Mouse (Mus musculus): ENCODE results near the gene Pitpnc1. TPM values are rescaled to one million over a fixed set of nuclear protein-coding genes. Genes with fewer than 3 reads are reported as not detected.

The Pitpnc1 gene
- polyA plus RNA-seq, 1 experiment from 2014 or later, result 5.0 TPM

DNA sequence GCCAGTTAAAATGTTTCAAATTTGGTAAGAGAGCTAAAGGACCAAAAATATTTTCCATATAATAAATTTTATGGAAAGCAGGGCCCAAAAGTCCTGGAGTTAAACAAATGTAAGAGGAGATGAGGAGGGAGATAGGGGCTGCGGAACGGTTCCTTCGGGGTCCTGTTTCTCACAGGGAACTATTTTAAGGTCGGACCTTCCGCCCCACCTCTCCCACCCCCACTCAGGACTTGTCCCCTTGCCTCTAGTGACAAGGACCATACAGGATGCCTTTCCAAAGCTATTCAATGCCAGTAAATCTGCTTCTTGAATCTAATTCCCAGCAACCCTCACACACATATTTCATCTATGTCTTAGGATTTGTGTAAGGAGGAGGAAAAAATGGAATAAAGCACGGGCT, 100.8 kb downstream of the Pitpnc1 start:
- no peaks in the 10 kb centered on the region for H3K9me3 ChIP-seq (ENCODE audit: control insufficient read depth, low read length)
- no peak overlapping the region for H3K4me3 ChIP-seq (ENCODE audit: low read depth, low read length)
- no peak overlapping the region for H3K9ac ChIP-seq (ENCODE audit: low read length)
- H3K27me3 ChIP-seq (ENCODE audit: control insufficient read depth, insufficient read depth, low read length), result no peaks in the 10 kb centered on the region
- no peak for ATAC-seq (ENCODE audit: low FRiP score, low TSS enrichment)
- TF ChIP-seq CTCF (IDR thresholded peaks at IDR 0.05; ENCODE audit: low read depth) (no peak), EP300 (optimal IDR thresholded peaks at IDR 0.05) (no peak)
- no peak overlapping the region for H3K4me2 ChIP-seq (replicated peaks; ENCODE audit: low read depth)
- no peaks in the 10 kb centered on the region for H3K4me1 ChIP-seq (replicated peaks; ENCODE audit: control insufficient read depth, insufficient read depth)
- no peak for DNase-seq (ENCODE audit: low spot score)
- 92% methylated on average over 6 of the region's 6 CpGs for WGBS
- no peaks in the 10 kb centered on the region for H3K36me3 ChIP-seq (ENCODE audit: control insufficient read depth, insufficient read depth, low read length)
- H3K27ac ChIP-seq (replicated peaks), result no peak overlapping the region

DNA sequence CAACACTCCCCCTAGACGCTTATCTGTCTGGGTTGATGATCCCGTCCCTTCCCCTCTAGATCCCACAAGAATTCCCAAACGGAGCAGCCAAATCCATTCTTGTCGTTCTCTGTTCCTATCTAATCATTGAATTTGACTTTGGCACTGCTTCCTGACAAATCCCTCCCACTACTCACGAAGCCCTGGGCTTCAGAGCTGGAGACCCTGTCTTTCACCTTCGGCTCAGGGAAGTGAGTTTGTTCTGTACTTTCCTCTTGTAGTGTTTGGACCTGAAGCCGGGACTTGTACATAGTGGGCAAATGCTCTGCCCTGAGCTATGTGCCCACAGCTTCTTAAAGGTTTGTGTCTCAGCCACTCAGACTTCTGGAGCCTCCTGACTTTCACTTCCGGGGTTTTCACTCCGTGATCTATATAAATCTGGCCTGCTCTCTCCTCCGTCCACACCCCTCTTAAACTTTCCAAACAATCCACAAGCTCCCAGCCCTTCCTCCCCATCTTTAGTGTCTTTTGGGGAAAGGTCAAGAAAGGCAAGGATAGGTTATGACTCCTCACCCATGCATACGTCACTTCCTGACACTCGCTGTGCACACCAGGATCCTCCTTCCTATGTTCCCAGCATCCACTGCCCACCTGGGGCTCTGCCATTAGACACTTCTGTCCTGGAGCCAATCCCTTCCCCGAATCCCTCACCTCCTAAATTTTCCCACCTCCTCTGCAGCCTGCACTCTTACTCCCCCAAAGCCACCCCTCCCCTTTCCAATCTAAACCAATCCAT, 104.4 kb downstream of the Pitpnc1 start:
- no peak overlapping the region for H3K4me3 ChIP-seq (ENCODE audit: low read depth, low read length)
- H3K9me3 ChIP-seq (ENCODE audit: control insufficient read depth, low read length), result no peaks in the 10 kb centered on the region
- no peak overlapping the region for H3K27ac ChIP-seq (replicated peaks)
- WGBS, result 51% methylated on average over 13 of the region's 13 CpGs
- H3K36me3 ChIP-seq (ENCODE audit: control insufficient read depth, insufficient read depth, low read length), result no peaks in the 10 kb centered on the region
- ATAC-seq (ENCODE audit: low FRiP score, low TSS enrichment) (no peak), DNase-seq (ENCODE audit: low spot score) (no peak)
- no peaks in the 10 kb centered on the region for H3K27me3 ChIP-seq (ENCODE audit: control insufficient read depth, insufficient read depth, low read length)
- H3K4me2 ChIP-seq (replicated peaks; ENCODE audit: low read depth), result 0 out of 2 replicates have a peak overlapping the region, but pooled peaks have one; percentile 8
- TF ChIP-seq EP300 (optimal IDR thresholded peaks at IDR 0.05) (no peak), CTCF (IDR thresholded peaks at IDR 0.05; ENCODE audit: low read depth) (no peak)
- H3K9ac ChIP-seq (ENCODE audit: low read length), result no peak overlapping the region
- no peaks in the 10 kb centered on the region for H3K4me1 ChIP-seq (replicated peaks; ENCODE audit: control insufficient read depth, insufficient read depth)

GRCm38 (mm10) chr11:107358695-107359094, 111.8 kb downstream of the Pitpnc1 start:
- DNase-seq (ENCODE audit: low spot score) (no peak), ATAC-seq (ENCODE audit: low FRiP score, low TSS enrichment) (no peak)
- Histone ChIP-seq H3K4me2 (replicated peaks; ENCODE audit: low read depth) (no peak overlapping the region), H3K27me3 (ENCODE audit: control insufficient read depth, insufficient read depth, low read length) (no peaks in the 10 kb centered on the region), H3K4me1 (replicated peaks; ENCODE audit: control insufficient read depth, insufficient read depth) (no peaks in the 10 kb centered on the region), H3K27ac (replicated peaks) (no peak overlapping the region), H3K4me3 (ENCODE audit: low read depth, low read length) (no peak overlapping the region), H3K9ac (ENCODE audit: low read length) (no peak overlapping the region), H3K36me3 (ENCODE audit: control insufficient read depth, insufficient read depth, low read length) (no peaks in the 10 kb centered on the region), H3K9me3 (ENCODE audit: control insufficient read depth, low read length) (no peaks in the 10 kb centered on the region)
- TF ChIP-seq EP300 (optimal IDR thresholded peaks at IDR 0.05) (no peak), CTCF (IDR thresholded peaks at IDR 0.05; ENCODE audit: low read depth) (no peak)
- 66% methylated on average over 5 of the region's 5 CpGs for WGBS

- Histone ChIP-seq H3K36me3 (ENCODE audit: control insufficient read depth, insufficient read depth, low read length) (no peaks in the 10 kb centered on the region), H3K27me3 (ENCODE audit: control insufficient read depth, insufficient read depth, low read length) (no peaks in the 10 kb centered on the region), H3K4me1 (replicated peaks; ENCODE audit: control insufficient read depth, insufficient read depth) (no peaks in the 10 kb centered on the region), H3K27ac (replicated peaks) (no peak overlapping the region), H3K4me2 (replicated peaks; ENCODE audit: low read depth) (no peak overlapping the region), H3K4me3 (ENCODE audit: low read depth, low read length) (no peak overlapping the region), H3K9ac (ENCODE audit: low read length) (no peak overlapping the region), H3K9me3 (ENCODE audit: control insufficient read depth, low read length) (no peaks in the 10 kb centered on the region)
- ATAC-seq (ENCODE audit: low FRiP score, low TSS enrichment), result no peak
- WGBS, result 73% methylated on average over 7 of the region's 7 CpGs
- TF ChIP-seq CTCF (IDR thresholded peaks at IDR 0.05; ENCODE audit: low read depth) (no peak), EP300 (optimal IDR thresholded peaks at IDR 0.05) (no peak)
- no peak for DNase-seq (ENCODE audit: low spot score)
Measured at GRCm38 (mm10) chr11:107356224-107356623, 114.3 kb downstream of the Pitpnc1 start.

DNA sequence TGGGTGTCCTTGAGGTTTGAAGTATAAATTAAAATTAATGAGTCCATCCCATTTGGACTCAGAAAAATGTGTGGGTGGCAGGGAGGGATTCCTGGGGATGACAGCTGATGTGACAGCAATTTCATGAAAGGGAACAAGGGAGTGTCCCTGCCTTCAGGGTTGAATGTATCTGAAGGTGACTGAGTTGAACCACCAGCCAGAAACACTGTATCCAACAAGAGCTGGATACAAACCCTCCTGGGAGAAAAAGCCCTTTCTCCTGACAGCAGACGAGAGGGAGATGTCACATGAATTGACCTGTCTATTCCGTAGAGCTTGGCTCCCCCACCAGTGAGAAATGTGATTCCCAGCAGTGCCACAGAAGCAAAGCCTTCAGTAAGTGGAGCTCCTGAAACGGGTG, 115.0 kb downstream of the Pitpnc1 start:
- H3K27ac ChIP-seq (replicated peaks), result no peak overlapping the region
- no peak overlapping the region for H3K9ac ChIP-seq (ENCODE audit: low read length)
- WGBS, result 57% methylated on average over 3 of the region's 3 CpGs
- H3K4me1 ChIP-seq (replicated peaks; ENCODE audit: control insufficient read depth, insufficient read depth), result no peaks in the 10 kb centered on the region
- DNase-seq (ENCODE audit: low spot score) (no peak), ATAC-seq (ENCODE audit: low FRiP score, low TSS enrichment) (no peak)
- no peak overlapping the region for H3K4me3 ChIP-seq (ENCODE audit: low read depth, low read length)
- no peak overlapping the region for H3K4me2 ChIP-seq (replicated peaks; ENCODE audit: low read depth)
- H3K9me3 ChIP-seq (ENCODE audit: control insufficient read depth, low read length), result no peaks in the 10 kb centered on the region
- H3K27me3 ChIP-seq (ENCODE audit: control insufficient read depth, insufficient read depth, low read length), result no peaks in the 10 kb centered on the region
- no peaks in the 10 kb centered on the region for H3K36me3 ChIP-seq (ENCODE audit: control insufficient read depth, insufficient read depth, low read length)
- TF ChIP-seq EP300 (optimal IDR thresholded peaks at IDR 0.05) (no peak), CTCF (IDR thresholded peaks at IDR 0.05; ENCODE audit: low read depth) (no peak)

- H3K4me3 ChIP-seq (ENCODE audit: low read depth, low read length), result no peak overlapping the region
- no peaks in the 10 kb centered on the region for H3K36me3 ChIP-seq (ENCODE audit: control insufficient read depth, insufficient read depth, low read length)
- no peaks in the 10 kb centered on the region for H3K4me1 ChIP-seq (replicated peaks; ENCODE audit: control insufficient read depth, insufficient read depth)
- no peak overlapping the region for H3K9ac ChIP-seq (ENCODE audit: low read length)
- no peak for ATAC-seq (ENCODE audit: low FRiP score, low TSS enrichment)
- no peak overlapping the region for H3K4me2 ChIP-seq (replicated peaks; ENCODE audit: low read depth)
- 76% methylated on average over 8 of the region's 8 CpGs for WGBS
- no peaks in the 10 kb centered on the region for H3K27me3 ChIP-seq (ENCODE audit: control insufficient read depth, insufficient read depth, low read length)
- no peak for TF ChIP-seq EP300 (optimal IDR thresholded peaks at IDR 0.05)
- TF ChIP-seq CTCF (IDR thresholded peaks at IDR 0.05; ENCODE audit: low read depth), result no peak
- no peaks in the 10 kb centered on the region for H3K9me3 ChIP-seq (ENCODE audit: control insufficient read depth, low read length)
- no peak for DNase-seq (ENCODE audit: low spot score)
- H3K27ac ChIP-seq (replicated peaks), result no peak overlapping the region
Measured at GRCm38 (mm10) chr11:107354499-107355143, 115.9 kb downstream of the Pitpnc1 start.

All from stomach, postnatal 0 days (tissue).